Mouse (Mus musculus): Measurements from ENCODE around the gene 0610010K14Rik. TPM values are rescaled to one million over a fixed set of nuclear protein-coding genes. Genes with fewer than 3 reads are reported as not detected.

Gene 0610010K14Rik
- 178 and 179 TPM in 2 replicates for polyA plus RNA-seq (2015; fragmentation: Nextera tagmentation; extraction: Ambion mirVana)

DNA sequence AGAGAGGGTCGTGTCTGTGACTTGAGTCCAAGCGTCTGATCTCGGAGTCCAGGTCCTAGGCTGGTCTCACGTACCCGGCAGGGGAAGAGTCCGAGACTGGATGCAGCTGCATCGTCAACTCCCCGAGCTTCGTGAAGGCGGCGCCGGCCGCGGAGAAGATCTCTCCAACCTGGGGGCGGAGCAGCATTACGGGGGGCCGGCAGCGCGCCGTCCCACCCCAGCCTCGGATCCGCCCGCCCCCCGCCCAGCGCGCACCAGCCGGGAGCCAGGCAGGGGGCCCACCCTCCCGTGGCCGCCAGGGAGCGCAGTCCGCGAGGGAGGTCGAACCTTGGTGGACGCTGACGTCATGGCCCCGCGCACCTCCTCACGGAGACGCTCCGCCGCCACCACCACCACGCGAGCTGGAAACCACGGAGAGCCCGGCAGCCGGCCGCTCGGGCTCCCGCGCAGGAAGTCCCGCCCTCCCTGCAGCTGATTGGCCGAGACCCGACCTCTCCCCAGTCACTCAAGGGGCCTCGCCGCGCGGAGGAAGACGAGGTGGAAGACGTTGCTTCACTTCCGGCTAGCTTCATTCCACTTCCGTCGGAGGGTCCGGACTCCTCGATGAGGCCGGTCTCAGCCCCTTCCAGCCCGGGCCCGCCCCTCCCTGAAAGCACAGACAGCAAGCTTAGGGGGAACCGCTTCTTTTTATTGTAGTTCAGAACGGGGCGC, at the start of gene 0610010K14Rik:
0610010K14Rik (minus strand) TSS at position 458 of the 711 bp plus-strand sequence.
- Histone ChIP-seq H3K4me3 (replicated peaks) (peak within 1 kb of the TSS; percentile 86), H3K36me3 (peaks cover 17% of the 10 kb centered on the region), H3K27me3 (no peaks in the 10 kb centered on the region; the same call in 1 of the 2 replicates), H3K4me1 (peaks cover 57% of the 10 kb centered on the region), H3K9me3 (replicated peaks) (no peaks in the 10 kb centered on the region), H3K27ac (peak within 1 kb of the TSS; percentile 93), H3K9ac (peak within 1 kb of the TSS; percentile 86), H3K4me2 (peak within 1 kb of the TSS; percentile 92)
- ATAC-seq (replicated peaks; ENCODE audit: low FRiP score): peak; percentile 92
- under 1% methylated on average over 70 of the region's 70 CpGs for WGBS

DNA sequence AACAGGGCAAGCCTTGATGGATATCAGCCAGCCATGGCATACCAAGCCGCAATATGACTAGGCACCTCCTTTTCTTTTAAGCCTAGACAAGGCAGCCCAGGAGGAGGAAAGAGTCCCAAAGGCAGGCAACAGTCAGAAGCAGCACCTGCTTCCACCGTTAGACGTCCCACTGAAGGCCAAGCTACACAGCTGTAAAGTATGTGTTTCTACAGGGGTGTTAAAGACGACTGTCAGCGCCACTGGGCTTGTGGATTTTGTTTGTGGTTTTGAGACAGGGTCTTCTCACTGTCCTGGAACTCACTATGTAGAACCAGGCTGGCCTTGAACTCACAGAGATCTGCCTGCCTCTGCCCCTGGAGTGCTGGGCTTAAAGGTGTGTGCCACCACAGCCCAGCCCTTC, 48.0 kb upstream of the 0610010K14Rik start:
- no peaks in the 10 kb centered on the region for H3K9me3 ChIP-seq (replicated peaks)
- no peak for ATAC-seq (replicated peaks; ENCODE audit: low FRiP score)
- H3K4me1 ChIP-seq: 0 out of 2 replicates have a peak, but pooled peaks cover 8% of the 10 kb centered on the region

DNA sequence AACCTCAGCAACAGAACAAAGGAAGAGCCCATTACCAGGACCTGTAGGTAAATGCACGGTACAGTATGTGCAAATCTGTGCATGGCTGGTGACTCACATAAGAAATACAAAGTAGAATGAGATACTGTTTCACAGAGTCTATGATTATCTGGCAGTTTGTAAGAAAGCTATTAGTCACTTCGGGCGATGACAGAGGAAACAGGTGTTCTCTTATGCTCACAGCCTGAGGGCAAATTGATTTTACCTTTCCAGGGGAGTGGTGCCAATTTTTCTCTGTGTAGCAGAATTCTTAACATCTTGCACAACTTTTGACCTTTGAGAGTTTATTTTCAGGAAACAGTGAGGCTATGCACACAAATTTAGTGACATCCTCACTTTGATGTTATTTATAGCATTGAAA, 47.0 kb upstream of the 0610010K14Rik start:
- Histone ChIP-seq H3K36me3 (no peaks in the 10 kb centered on the region), H3K27me3 (no peaks in the 10 kb centered on the region), H3K4me3 (replicated peaks) (no peak overlapping the region), H3K9me3 (replicated peaks) (no peaks in the 10 kb centered on the region), H3K27ac (no peak overlapping the region), H3K4me1 (peaks cover 12% of the 10 kb centered on the region; the same call in 1 of the 2 replicates), H3K9ac (no peak overlapping the region), H3K4me2 (no peak overlapping the region)
- no peak for ATAC-seq (replicated peaks; ENCODE audit: low FRiP score)
- 73% methylated on average over 3 of the region's 3 CpGs for WGBS

More for the DNA sequence above, 48.0 kb upstream of the 0610010K14Rik start:
- 76% methylated on average over 5 of the region's 5 CpGs for WGBS
- Histone ChIP-seq H3K4me2 (no peak overlapping the region), H3K36me3 (no peaks in the 10 kb centered on the region), H3K9ac (no peak overlapping the region), H3K27me3 (no peaks in the 10 kb centered on the region), H3K27ac (no peak overlapping the region), H3K4me3 (replicated peaks) (no peak overlapping the region)

DNA sequence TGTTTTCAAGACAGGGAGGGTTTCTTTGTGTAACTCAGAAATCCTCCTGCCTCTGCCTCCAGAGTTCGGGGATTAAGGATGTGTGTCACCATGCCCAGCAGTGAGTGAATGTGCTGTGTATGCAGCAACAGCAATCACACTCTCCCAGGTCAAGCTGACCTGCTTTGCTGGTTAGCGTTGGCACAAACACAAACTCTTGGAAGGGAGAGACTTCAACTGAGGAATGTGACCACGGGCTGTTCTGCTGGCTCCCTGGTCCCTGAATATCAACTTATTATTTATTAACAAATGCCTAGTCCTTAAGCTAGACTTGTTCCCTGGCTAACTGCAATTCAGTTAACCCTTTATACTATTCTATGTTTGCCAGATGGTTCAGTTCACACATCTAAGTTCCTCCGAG, 46.0 kb upstream of the 0610010K14Rik start:
- no peaks in the 10 kb centered on the region for H3K27me3 ChIP-seq
- peaks cover 8% of the 10 kb centered on the region; the same call in 1 of the 2 replicates for H3K4me1 ChIP-seq
- no peak overlapping the region for H3K4me3 ChIP-seq (replicated peaks)
- H3K27ac ChIP-seq: no peak overlapping the region
- no peaks in the 10 kb centered on the region for H3K9me3 ChIP-seq (replicated peaks)
- no peaks in the 10 kb centered on the region for H3K36me3 ChIP-seq
- no peak overlapping the region for H3K9ac ChIP-seq
- no peak overlapping the region for H3K4me2 ChIP-seq
- 70% methylated on average over 4 of the region's 4 CpGs for WGBS
- no peak for ATAC-seq (replicated peaks; ENCODE audit: low FRiP score)

DNA sequence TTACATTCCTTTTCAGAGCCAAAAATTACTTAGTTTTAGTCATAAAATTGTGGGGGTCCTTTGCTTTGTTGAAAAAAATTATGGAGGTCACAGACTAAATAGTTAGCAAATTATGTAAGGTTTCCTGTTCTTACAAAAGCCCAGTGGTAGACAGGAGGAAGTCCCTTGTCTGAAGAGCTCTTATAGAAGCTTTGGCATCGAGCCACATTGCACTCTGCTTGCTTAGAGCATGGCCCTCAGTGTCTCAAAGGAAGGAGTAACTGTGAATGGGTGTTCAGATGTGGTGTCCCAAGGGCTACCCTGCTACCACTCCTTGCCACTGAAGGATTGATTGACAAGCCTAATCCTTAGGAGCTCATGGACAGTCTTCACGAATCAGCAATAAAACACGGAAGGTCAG, 42.7 kb upstream of the 0610010K14Rik start:
- no peaks in the 10 kb centered on the region for H3K27me3 ChIP-seq
- no peaks in the 10 kb centered on the region for H3K9me3 ChIP-seq (replicated peaks)
- 0 out of 2 replicates have a peak overlapping the region, but pooled peaks have one; percentile 3 for H3K27ac ChIP-seq
- no peak overlapping the region for H3K9ac ChIP-seq
- no peak for ATAC-seq (replicated peaks; ENCODE audit: low FRiP score)
- no peak overlapping the region for H3K4me2 ChIP-seq
- no peak overlapping the region for H3K4me3 ChIP-seq (replicated peaks)
- 58% methylated on average over 3 of the region's 3 CpGs for WGBS
- H3K4me1 ChIP-seq: peaks cover 8% of the 10 kb centered on the region; the same call in 1 of the 2 replicates
- no peaks in the 10 kb centered on the region for H3K36me3 ChIP-seq

DNA sequence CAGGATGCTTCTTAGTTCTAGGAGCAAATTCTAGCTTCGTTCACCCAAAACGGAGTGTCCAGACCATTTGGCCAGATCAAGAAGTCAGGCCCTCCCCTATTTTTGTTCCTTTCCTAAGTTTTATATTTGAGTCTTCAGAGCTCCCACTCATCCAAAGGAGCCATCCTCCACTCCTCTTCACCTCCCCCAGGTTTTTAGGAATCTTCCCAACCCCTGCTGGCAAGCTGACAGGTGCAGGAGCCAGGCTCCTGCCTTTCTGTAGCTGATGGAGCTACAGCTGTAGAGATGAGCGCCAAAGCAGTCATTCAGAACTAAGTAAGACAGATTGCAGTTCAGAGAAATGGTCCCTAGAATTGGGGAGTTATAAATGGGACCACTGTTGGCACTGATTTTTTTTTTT, 41.2 kb upstream of the 0610010K14Rik start:
- peaks cover 5% of the 10 kb centered on the region; the same call in 1 of the 2 replicates for H3K4me1 ChIP-seq
- H3K4me3 ChIP-seq (replicated peaks): no peak overlapping the region
- no peaks in the 10 kb centered on the region for H3K36me3 ChIP-seq
- WGBS: 79% methylated on average over 3 of the region's 3 CpGs
- no peak overlapping the region for H3K9ac ChIP-seq
- H3K27me3 ChIP-seq: no peaks in the 10 kb centered on the region
- ATAC-seq (replicated peaks; ENCODE audit: low FRiP score): no peak
- H3K9me3 ChIP-seq (replicated peaks): no peaks in the 10 kb centered on the region
- no peak overlapping the region for H3K27ac ChIP-seq
- no peak overlapping the region for H3K4me2 ChIP-seq

DNA sequence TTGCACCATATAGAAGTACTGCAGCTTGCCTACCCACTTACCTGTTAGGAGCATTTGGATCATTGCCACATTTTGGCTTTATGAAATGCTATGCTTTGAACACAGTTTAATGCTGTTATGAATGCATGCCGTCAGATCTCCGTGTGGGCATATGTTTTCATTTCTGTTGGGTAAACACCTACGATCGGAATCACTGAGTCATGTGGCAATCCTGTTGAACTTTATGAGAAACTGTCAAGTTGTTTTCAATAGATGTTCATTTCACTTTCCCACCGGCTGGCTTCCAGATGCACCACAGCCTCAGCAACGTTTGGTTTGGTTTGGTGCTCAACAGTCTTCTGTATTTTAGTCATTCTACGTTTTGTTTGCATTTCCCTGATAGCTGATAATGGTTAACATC, 33.9 kb upstream of the 0610010K14Rik start:
- ATAC-seq (replicated peaks; ENCODE audit: low FRiP score): no peak
- H3K4me3 ChIP-seq (replicated peaks): no peak overlapping the region
- H3K4me1 ChIP-seq: no peaks in the 10 kb centered on the region
- H3K9ac ChIP-seq: no peak overlapping the region
- no peaks in the 10 kb centered on the region for H3K27me3 ChIP-seq
- no peak overlapping the region for H3K4me2 ChIP-seq
- no peaks in the 10 kb centered on the region for H3K36me3 ChIP-seq
- WGBS: 82% methylated on average over 7 of the region's 7 CpGs
- H3K9me3 ChIP-seq (replicated peaks): no peaks in the 10 kb centered on the region
- no peak overlapping the region for H3K27ac ChIP-seq

DNA sequence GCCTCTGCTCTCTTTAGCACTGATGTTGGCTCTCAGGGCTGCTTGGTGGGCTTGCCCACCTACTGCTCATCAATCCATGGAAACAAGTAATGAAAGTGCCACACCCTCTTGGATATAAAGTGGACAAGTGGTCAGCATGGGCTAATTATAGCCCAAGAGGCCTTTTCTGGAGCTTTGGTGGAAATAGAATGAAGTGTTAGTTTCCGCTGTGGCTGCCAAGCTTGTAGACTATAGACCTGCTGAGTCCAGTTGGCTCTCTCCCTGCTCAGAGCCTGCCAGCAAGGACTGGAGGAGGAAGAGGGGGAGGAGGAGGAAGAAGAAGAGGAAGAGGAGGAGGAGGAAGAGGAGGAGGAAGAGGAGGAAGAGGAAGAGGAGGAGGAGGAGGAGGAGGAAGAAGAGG, 28.7 kb upstream of the 0610010K14Rik start:
- no peaks in the 10 kb centered on the region for H3K4me1 ChIP-seq
- no peak overlapping the region for H3K27ac ChIP-seq
- H3K9me3 ChIP-seq (replicated peaks): no peaks in the 10 kb centered on the region
- no peak overlapping the region for H3K4me3 ChIP-seq (replicated peaks)
- 0 out of 2 replicates have a peak, but pooled peaks cover 4% of the 10 kb centered on the region for H3K27me3 ChIP-seq
- H3K36me3 ChIP-seq: no peaks in the 10 kb centered on the region
- ATAC-seq (replicated peaks; ENCODE audit: low FRiP score): no peak
- no peak overlapping the region for H3K4me2 ChIP-seq
- 78% methylated on average over 1 of the region's 1 CpGs for WGBS
- H3K9ac ChIP-seq: no peak overlapping the region

DNA sequence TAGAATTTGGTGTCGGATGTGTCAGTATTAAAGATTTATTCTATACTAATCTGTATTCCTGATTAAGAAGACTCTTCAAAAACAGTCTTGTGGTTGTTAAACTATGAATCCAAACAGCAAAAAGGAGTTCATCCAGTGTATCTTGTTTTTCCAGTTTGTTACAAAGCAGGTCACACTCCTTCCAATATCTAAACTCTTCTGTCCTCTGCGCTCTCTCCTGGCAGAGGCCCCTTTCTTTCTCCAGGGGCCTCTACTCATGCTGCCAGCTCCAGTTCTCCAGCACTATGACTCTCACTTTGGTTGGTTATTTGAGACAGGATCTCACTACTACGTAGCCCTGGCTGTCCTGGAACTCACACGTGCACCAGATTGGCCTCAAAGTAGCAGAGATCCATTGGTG, 28.1 kb upstream of the 0610010K14Rik start:
- H3K9ac ChIP-seq: no peak overlapping the region
- 0 out of 2 replicates have a peak, but pooled peaks cover 4% of the 10 kb centered on the region for H3K27me3 ChIP-seq
- no peaks in the 10 kb centered on the region for H3K9me3 ChIP-seq (replicated peaks)
- H3K4me2 ChIP-seq: no peak overlapping the region
- no peak overlapping the region for H3K27ac ChIP-seq
- no peak overlapping the region for H3K4me3 ChIP-seq (replicated peaks)
- H3K4me1 ChIP-seq: no peaks in the 10 kb centered on the region
- 77% methylated on average over 4 of the region's 4 CpGs for WGBS
- H3K36me3 ChIP-seq: no peaks in the 10 kb centered on the region
- ATAC-seq (replicated peaks; ENCODE audit: low FRiP score): no peak

DNA sequence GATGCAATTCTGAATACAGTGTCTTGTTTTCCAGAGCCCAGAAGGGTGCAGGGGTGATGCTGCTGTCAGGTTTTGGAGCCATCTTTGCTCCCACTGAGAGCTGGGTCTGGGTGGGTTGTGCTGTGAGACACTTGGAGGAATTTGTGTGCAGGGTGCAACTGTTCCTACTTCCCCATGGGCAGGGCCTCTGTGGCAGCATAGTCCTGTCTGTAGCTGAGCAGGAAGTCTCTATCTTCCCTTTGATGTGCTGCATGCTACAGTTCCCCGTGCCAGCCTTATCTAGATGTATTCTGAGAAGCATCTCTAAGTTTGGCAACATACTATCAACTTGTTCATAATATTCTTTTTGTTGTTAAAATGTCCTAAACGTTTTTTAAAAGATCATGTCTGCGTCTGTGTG, 27.5 kb upstream of the 0610010K14Rik start:
- WGBS: 64% methylated on average over 3 of the region's 3 CpGs
- Histone ChIP-seq H3K36me3 (no peaks in the 10 kb centered on the region), H3K27ac (no peak overlapping the region), H3K9me3 (replicated peaks) (no peaks in the 10 kb centered on the region), H3K9ac (no peak overlapping the region), H3K4me2 (no peak overlapping the region), H3K4me3 (replicated peaks) (no peak overlapping the region), H3K4me1 (no peaks in the 10 kb centered on the region), H3K27me3 (0 out of 2 replicates have a peak, but pooled peaks cover 4% of the 10 kb centered on the region)
- no peak for ATAC-seq (replicated peaks; ENCODE audit: low FRiP score)

DNA sequence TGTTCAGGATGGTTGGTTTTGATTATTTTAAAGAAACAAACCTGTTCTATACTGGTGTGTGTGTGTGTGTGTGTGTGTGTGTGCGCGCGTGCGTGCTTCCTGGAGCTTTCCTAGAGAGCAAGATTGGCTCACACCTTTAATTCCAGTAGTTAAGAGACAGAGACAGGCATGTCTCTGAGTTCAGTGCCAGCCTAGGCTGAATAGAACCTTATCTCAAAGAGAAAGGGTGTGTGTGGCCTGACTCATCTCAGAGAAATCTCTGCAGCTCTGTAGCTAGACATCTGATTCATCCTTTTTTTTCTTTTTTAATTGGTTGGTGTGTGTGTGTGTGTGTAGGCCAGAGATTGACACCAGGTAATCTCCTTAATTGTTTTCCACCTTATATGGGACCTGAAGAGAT, 21.3 kb upstream of the 0610010K14Rik start:
- Histone ChIP-seq H3K27ac (no peak overlapping the region), H3K9me3 (replicated peaks) (no peaks in the 10 kb centered on the region), H3K4me1 (peaks cover 16% of the 10 kb centered on the region), H3K4me2 (no peak overlapping the region), H3K9ac (no peak overlapping the region), H3K36me3 (no peaks in the 10 kb centered on the region), H3K4me3 (replicated peaks) (no peak overlapping the region), H3K27me3 (peaks cover 28% of the 10 kb centered on the region)
- WGBS: 91% methylated on average over 4 of the region's 4 CpGs
- ATAC-seq (replicated peaks; ENCODE audit: low FRiP score): no peak

DNA sequence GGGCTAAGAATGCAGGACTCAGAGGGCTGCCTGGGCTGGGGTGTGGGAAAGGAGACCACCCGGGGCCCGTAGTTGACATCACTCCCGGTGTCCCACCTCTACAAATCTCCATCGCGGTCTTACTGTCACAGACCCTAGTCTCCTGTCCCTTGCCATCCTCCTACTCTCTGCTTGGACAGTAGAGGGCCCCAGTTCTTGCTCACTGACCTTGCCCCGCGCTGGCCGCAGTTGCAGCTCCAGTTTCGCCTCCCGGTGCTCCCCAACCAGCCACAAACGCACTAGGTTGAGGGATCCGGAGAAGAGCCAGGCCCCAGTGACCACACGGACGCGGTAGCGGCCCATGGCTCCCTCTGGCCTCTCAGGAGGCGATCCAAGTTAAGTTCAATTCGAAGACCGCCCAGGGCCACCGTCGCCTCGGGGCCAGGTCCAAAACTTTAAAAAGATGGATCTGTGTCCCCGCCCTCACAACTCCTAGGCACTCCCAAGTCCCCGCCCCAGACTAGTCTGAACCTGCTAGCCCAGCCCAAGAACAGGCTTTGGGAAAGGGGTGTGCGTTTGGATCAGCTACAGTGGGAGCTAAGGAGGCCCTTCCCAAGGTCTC, 17.3 kb upstream of the 0610010K14Rik start, which contains the start of gene Alox12:
Alox12 (minus strand) TSS at position 423 of the 601 bp plus-strand sequence.
- Histone ChIP-seq H3K9ac (peak within 1 kb of the TSS; percentile 25; the same call in 1 of the 2 replicates), H3K36me3 (no peaks in the 10 kb centered on the region), H3K4me3 (replicated peaks) (peak within 1 kb of the TSS; percentile 41), H3K27ac (no peak within 1 kb of the TSS), H3K27me3 (peaks cover 62% of the 10 kb centered on the region), H3K9me3 (replicated peaks) (no peaks in the 10 kb centered on the region), H3K4me1 (peaks cover 22% of the 10 kb centered on the region), H3K4me2 (peak within 1 kb of the TSS; percentile 67)
- WGBS: 2% methylated on average over 25 of the region's 25 CpGs
- peak; percentile 78 for ATAC-seq (replicated peaks; ENCODE audit: low FRiP score)
